7 mouse cellular contexts compared by ENCODE assay signal in the genomic region with DNA sequence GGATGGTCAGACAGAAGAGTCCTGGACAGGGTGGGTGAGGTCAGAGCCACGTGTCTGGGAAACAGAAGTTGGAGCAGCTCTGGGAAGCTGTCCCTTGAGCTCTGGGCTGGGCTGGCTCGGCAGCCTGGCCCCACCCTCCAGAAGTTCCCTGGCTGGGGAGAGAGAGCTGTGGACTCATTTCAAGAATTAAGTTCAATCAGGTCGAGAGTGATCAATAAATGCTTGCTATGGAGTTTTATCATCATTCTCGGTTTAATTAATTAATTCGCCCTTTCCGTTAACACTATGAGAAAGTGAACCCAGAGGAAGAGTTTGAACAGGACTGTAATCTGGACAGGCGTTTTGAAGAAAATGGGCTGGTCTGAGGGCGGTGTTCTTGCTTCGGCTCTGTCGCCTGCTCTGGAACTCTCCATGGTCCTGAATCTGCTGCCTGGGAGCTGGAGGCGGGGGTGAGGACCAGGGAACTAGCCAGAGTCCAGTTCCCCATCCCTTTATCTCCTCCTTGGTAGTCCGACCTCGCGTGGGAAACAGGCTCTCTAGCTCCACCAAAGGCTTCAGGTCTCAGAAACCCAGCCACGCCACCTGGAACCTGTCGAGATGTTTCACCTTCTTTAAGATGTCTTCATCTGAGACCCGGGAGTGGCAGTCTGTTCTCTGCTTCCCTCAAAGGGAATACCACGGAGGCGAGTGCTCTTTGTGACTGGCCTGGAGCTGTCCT. TPM values are rescaled to one million over a fixed set of nuclear protein-coding genes. Genes with fewer than 3 reads are reported as not detected.
DNase-seq lines count a peak whose midpoint lies in the region; ATAC-seq and TF ChIP-seq lines count a peak whose summit lies in the region.

No protein-coding gene starts in this region.

- H3K4me1 ChIP-seq in forebrain, embryonic 13.5 days: peaks cover 58% of the 10 kb centered on the region
- peaks cover 70% of the 10 kb centered on the region for H3K4me1 ChIP-seq in midbrain, embryonic 10.5 days
- no peaks in the 10 kb centered on the region for H3K4me1 ChIP-seq in stomach, postnatal 0 days (replicated peaks; ENCODE audit: control insufficient read depth, insufficient read depth)

- peak overlapping the region; percentile 82 for H3K4me2 ChIP-seq in forebrain, embryonic 13.5 days
- H3K4me2 ChIP-seq in stomach, postnatal 0 days (replicated peaks; ENCODE audit: low read depth): no peak overlapping the region

- H3K9ac ChIP-seq in forebrain, embryonic 13.5 days: peak overlapping the region; percentile 88
- no peak overlapping the region for H3K9ac ChIP-seq in stomach, postnatal 0 days (ENCODE audit: low read length)

- ATAC-seq in forebrain, embryonic 13.5 days: no peak
- ATAC-seq in stomach, postnatal 0 days (ENCODE audit: low FRiP score, low TSS enrichment): no peak

- no peaks in the 10 kb centered on the region for H3K9me3 ChIP-seq in forebrain, embryonic 13.5 days (replicated peaks)
- H3K9me3 ChIP-seq in midbrain, embryonic 10.5 days (replicated peaks): no peaks in the 10 kb centered on the region
- H3K9me3 ChIP-seq in stomach, postnatal 0 days (ENCODE audit: control insufficient read depth, low read length): no peaks in the 10 kb centered on the region

- no peak for TF ChIP-seq EP300 in stomach, postnatal 0 days (optimal IDR thresholded peaks at IDR 0.05)

- H3K27me3 ChIP-seq in forebrain, embryonic 13.5 days: peaks cover 57% of the 10 kb centered on the region
- peaks cover 81% of the 10 kb centered on the region for H3K27me3 ChIP-seq in midbrain, embryonic 10.5 days (ENCODE audit: low read depth, poor library complexity, severe bottlenecking)
- peaks cover 31% of the 10 kb centered on the region for H3K27me3 ChIP-seq in stomach, postnatal 0 days (ENCODE audit: control insufficient read depth, insufficient read depth, low read length)

- peak overlapping the region; percentile 97 for H3K27ac ChIP-seq in forebrain, embryonic 13.5 days
- peak overlapping the region; percentile 95 for H3K27ac ChIP-seq in midbrain, embryonic 10.5 days (replicated peaks)
- H3K27ac ChIP-seq in stomach, postnatal 0 days (replicated peaks): no peak overlapping the region

- peak overlapping the region; percentile 78 for H3K4me3 ChIP-seq in forebrain, embryonic 13.5 days
- H3K4me3 ChIP-seq in midbrain, embryonic 10.5 days: peak overlapping the region; percentile 87
- H3K4me3 ChIP-seq in stomach, postnatal 0 days (ENCODE audit: low read depth, low read length): no peak overlapping the region

- TF ChIP-seq CTCF in stomach, postnatal 0 days (IDR thresholded peaks at IDR 0.05; ENCODE audit: low read depth): no peak

- peak; percentile 9 for DNase-seq in 416B (ENCODE audit: low read depth)
- peak; percentile 38 to 39 for DNase-seq in B cell, adult 2 months
- DNase-seq in brain, adult 2 months (ENCODE audit: low read depth, low spot score): peak; percentile 69
- peak; percentile 52 for DNase-seq in kidney, adult 9 months
- peak; percentile 77 for DNase-seq in midbrain, embryonic 10.5 days (ENCODE audit: low spot score)
- peak; percentile 74 for DNase-seq in stomach, postnatal 0 days (ENCODE audit: low spot score)

- no peaks in the 10 kb centered on the region for H3K36me3 ChIP-seq in forebrain, embryonic 13.5 days (ENCODE audit: poor library complexity, severe bottlenecking)
- H3K36me3 ChIP-seq in midbrain, embryonic 10.5 days: no peaks in the 10 kb centered on the region
- H3K36me3 ChIP-seq in stomach, postnatal 0 days (ENCODE audit: control insufficient read depth, insufficient read depth, low read length): no peaks in the 10 kb centered on the region

- WGBS in forebrain, embryonic 13.5 days: under 1% methylated on average over 19 of the region's 19 CpGs
- WGBS in midbrain, embryonic 10.5 days: 1% methylated on average over 19 of the region's 19 CpGs
- 3% methylated on average over 19 of the region's 19 CpGs for WGBS in stomach, postnatal 0 days

RNA-seq across cellular contexts. Expression of gene Crmp1, which starts 1.6 kb away (rescaled TPM):
- polyA plus RNA-seq in forebrain, embryonic 13.5 days (2015; fragmentation: Nextera tagmentation; extraction: Ambion mirVana): 474 and 511 TPM in 2 replicates
- 142 and 235 TPM in 2 replicates for polyA plus RNA-seq in midbrain, embryonic 10.5 days (2016; fragmentation: Nextera tagmentation; extraction: Ambion mirVana)
- 6.8 and 8.5 TPM in 2 replicates for polyA plus RNA-seq in stomach, postnatal 0 days (2015; fragmentation: Nextera tagmentation; extraction: Ambion mirVana)

Comparison
In these comparisons a context has a peak if more than half of its experiments do, and no peak if none do; other contexts are left out.
1. DNase-seq: peak in every context shown above with its lines; median percentile 77 in midbrain, embryonic 10.5 days; 74 in stomach, postnatal 0 days; 69 in brain, adult 2 months; 52 in kidney, adult 9 months; 38 in B cell, adult 2 months; 9 in 416B.
2. RNA of gene Crmp1, which starts 1.6 kb away (polyA plus RNA-seq): 474 to 511 TPM in forebrain, embryonic 13.5 days and 142 to 235 TPM in midbrain, embryonic 10.5 days; 6.8 to 8.5 TPM in stomach, postnatal 0 days; every median in the first group is over 10 times any median in the second.